18 mouse cellular contexts compared by ENCODE assay signal in genomic region chr11:113729917-113730316, GRCm38 (mm10). TPM values are rescaled to one million over a fixed set of nuclear protein-coding genes. Genes with fewer than 3 reads are reported as not detected.
A peak's percentile ranks its signal among the peaks of the same experiment; 100 is the strongest.
DNase-seq lines count a peak whose midpoint lies in the region; ATAC-seq lines count a peak whose summit lies in the region.
"Had no signal": no experiment of that assay in that cellular context is flagged by ENCODE, and none has a peak within 500 bp of the region (broad histone marks: within the 10 kb centered on the region; RNA-seq: fewer than 3 reads in every experiment).

No protein-coding gene starts in this region.

- peak; percentile 47 for DNase-seq in kidney, adult 11 months
- no peak for DNase-seq in kidney, adult 9 months
- DNase-seq in 3T3-L1 (ENCODE audit: low read depth, low spot score): peak; percentile 98
- peak; percentile 76 for DNase-seq in adrenal gland, adult 8-10 months
- no peak for DNase-seq in thymus, postnatal 10 days (ENCODE audit: low spot score in 2 of 2)
- DNase-seq: cerebellum, adult 8-10 months; midbrain, embryonic 14.5 days; retina, postnatal 1 day; spleen, adult 18-20 months; thymus, postnatal 14 days had no signal

- H3K27ac ChIP-seq in kidney, embryonic 15.5 days: peak overlapping the region; percentile 84
- H3K27ac ChIP-seq in hindbrain, embryonic 13.5 days: no peak overlapping the region
- H3K27ac ChIP-seq: forebrain, embryonic 13.5 days; hindbrain, embryonic 14.5 days; neural tube, embryonic 13.5 days had no signal

- no peak overlapping the region for H3K4me3 ChIP-seq in kidney, embryonic 15.5 days (replicated peaks)
- no peak overlapping the region for H3K4me3 ChIP-seq in hindbrain, embryonic 13.5 days
- H3K4me3 ChIP-seq: forebrain, embryonic 13.5 days; limb, embryonic 15.5 days; neural tube, embryonic 13.5 days had no signal

- H3K9me3 ChIP-seq in kidney, embryonic 15.5 days (replicated peaks): no peaks in the 10 kb centered on the region
- no peaks in the 10 kb centered on the region for H3K9me3 ChIP-seq in hindbrain, embryonic 13.5 days
- H3K9me3 ChIP-seq: forebrain, embryonic 13.5 days; limb, embryonic 15.5 days; neural tube, embryonic 13.5 days had no signal

- no peak overlapping the region for H3K4me2 ChIP-seq in kidney, embryonic 15.5 days
- no peak overlapping the region for H3K4me2 ChIP-seq in hindbrain, embryonic 13.5 days
- H3K4me2 ChIP-seq: forebrain, embryonic 13.5 days; hindbrain, embryonic 14.5 days; limb, embryonic 15.5 days; neural tube, embryonic 13.5 days had no signal

- peaks cover 43% of the 10 kb centered on the region for H3K36me3 ChIP-seq in kidney, embryonic 15.5 days
- H3K36me3 ChIP-seq in hindbrain, embryonic 13.5 days: peaks cover 45% of the 10 kb centered on the region

- H3K9ac ChIP-seq in kidney, embryonic 15.5 days: no peak overlapping the region
- H3K9ac ChIP-seq in hindbrain, embryonic 13.5 days: no peak overlapping the region
- H3K9ac ChIP-seq: forebrain, embryonic 13.5 days; hindbrain, embryonic 14.5 days; limb, embryonic 15.5 days; neural tube, embryonic 13.5 days had no signal

- 26% methylated on average over 8 of the region's 8 CpGs for WGBS in kidney, embryonic 15.5 days
- 66% methylated on average over 8 of the region's 8 CpGs for WGBS in hindbrain, embryonic 13.5 days

- H3K4me1 ChIP-seq in kidney, embryonic 15.5 days: peaks cover 98% of the 10 kb centered on the region
- H3K4me1 ChIP-seq in hindbrain, embryonic 13.5 days (replicated peaks): peaks cover 69% of the 10 kb centered on the region

- no peaks in the 10 kb centered on the region for H3K27me3 ChIP-seq in kidney, embryonic 15.5 days
- no peaks in the 10 kb centered on the region for H3K27me3 ChIP-seq in hindbrain, embryonic 13.5 days
- H3K27me3 ChIP-seq: CH12.LX; forebrain, embryonic 13.5 days; limb, embryonic 15.5 days; neural tube, embryonic 13.5 days had no signal

- ATAC-seq in kidney, embryonic 15.5 days (replicated peaks; ENCODE audit: low FRiP score): no peak
- ATAC-seq in hindbrain, embryonic 13.5 days (ENCODE audit: low FRiP score): no peak
- ATAC-seq in erythroblast, adult 5-6 weeks (replicated peaks; ENCODE audit: low FRiP score, poor library complexity, severe bottlenecking): no peak
- ATAC-seq: forebrain, embryonic 13.5 days had no signal

RNA-seq across cellular contexts. Expression of gene Cpsf4l, which starts 20.1 kb away (rescaled TPM):
- total RNA-seq in adrenal gland, adult 8-10 months (2022): under 1 TPM; 0.43 to 1.00 (median 0.75) TPM
- polyA plus RNA-seq in kidney, embryonic 15.5 days (2015; fragmentation: Nextera tagmentation; extraction: Ambion mirVana): 0.74 and 1.2 TPM in 2 replicates
- polyA plus RNA-seq in hindbrain, embryonic 13.5 days (2015; fragmentation: Nextera tagmentation; extraction: Ambion mirVana): 0.48 and 0.52 TPM in 2 replicates
- total RNA-seq in erythroblast, adult 5-6 weeks (2015; ENCODE audit: low replicate concordance): not detected in 2 replicates
- total RNA-seq in erythroblast, adult 5-6 weeks (2017; ENCODE audit: low replicate concordance): not detected in 2 replicates

RNA-seq across cellular contexts. Expression of gene Cdc42ep4, which starts 21.8 kb away (rescaled TPM):
- total RNA-seq in adrenal gland, adult 8-10 months (2022): 100 to 1,000 TPM in 2 of 4 experiments, 10 to 100 TPM in 2; 90.2 to 151 (median 111) TPM
- polyA plus RNA-seq in kidney, embryonic 15.5 days (2015; fragmentation: Nextera tagmentation; extraction: Ambion mirVana): 63.7 and 66.7 TPM in 2 replicates
- polyA plus RNA-seq in hindbrain, embryonic 13.5 days (2015; fragmentation: Nextera tagmentation; extraction: Ambion mirVana): 73.0 and 73.7 TPM in 2 replicates
- 4.4 and 5.0 TPM in 2 replicates for total RNA-seq in erythroblast, adult 5-6 weeks (2015; ENCODE audit: low replicate concordance)
- 6.7 and 9.9 TPM in 2 replicates for total RNA-seq in erythroblast, adult 5-6 weeks (2017; ENCODE audit: low replicate concordance)

RNA-seq across cellular contexts. Expression of gene D11Wsu47e, which starts 45.7 kb away (rescaled TPM):
- 10 to 100 TPM; 16.7 to 21.8 (median 18.1) TPM for total RNA-seq in adrenal gland, adult 8-10 months (2022)
- polyA plus RNA-seq in kidney, embryonic 15.5 days (2015; fragmentation: Nextera tagmentation; extraction: Ambion mirVana): 21.3 and 22.0 TPM in 2 replicates
- polyA plus RNA-seq in hindbrain, embryonic 13.5 days (2015; fragmentation: Nextera tagmentation; extraction: Ambion mirVana): 21.9 and 22.4 TPM in 2 replicates
- total RNA-seq in erythroblast, adult 5-6 weeks (2015; ENCODE audit: low replicate concordance): 1.3 and 8.1 TPM in 2 replicates
- 11.2 and 11.7 TPM in 2 replicates for total RNA-seq in erythroblast, adult 5-6 weeks (2017; ENCODE audit: low replicate concordance)

RNA-seq across cellular contexts. Expression of gene Fam104a, which starts 46.0 kb away (rescaled TPM):
- 10 to 100 TPM; 28.9 to 34.4 (median 31.0) TPM for total RNA-seq in adrenal gland, adult 8-10 months (2022)
- polyA plus RNA-seq in kidney, embryonic 15.5 days (2015; fragmentation: Nextera tagmentation; extraction: Ambion mirVana): 44.4 and 45.3 TPM in 2 replicates
- polyA plus RNA-seq in hindbrain, embryonic 13.5 days (2015; fragmentation: Nextera tagmentation; extraction: Ambion mirVana): 45.0 and 46.9 TPM in 2 replicates
- total RNA-seq in erythroblast, adult 5-6 weeks (2015; ENCODE audit: low replicate concordance): 20.0 and 21.7 TPM in 2 replicates
- 23.3 and 37.5 TPM in 2 replicates for total RNA-seq in erythroblast, adult 5-6 weeks (2017; ENCODE audit: low replicate concordance)

Comparison
In these comparisons a context has a peak if more than half of its experiments do, and no peak if none do; other contexts are left out.
1. DNase-seq: peak in kidney, adult 11 months (single experiment), 3T3-L1 (single experiment) and adrenal gland, adult 8-10 months (single experiment); none in kidney, adult 9 months (single experiment) and thymus, postnatal 10 days (0 of 2).
2. RNA of gene Cdc42ep4, which starts 21.8 kb away (total RNA-seq): 90.2 to 151 TPM in adrenal gland, adult 8-10 months; 4.4 to 9.9 TPM in erythroblast, adult 5-6 weeks; every median in the first group is over 4 times any median in the second.